Comparison of ENCODE assay signal across 27 mouse cellular contexts in the genomic region with DNA sequence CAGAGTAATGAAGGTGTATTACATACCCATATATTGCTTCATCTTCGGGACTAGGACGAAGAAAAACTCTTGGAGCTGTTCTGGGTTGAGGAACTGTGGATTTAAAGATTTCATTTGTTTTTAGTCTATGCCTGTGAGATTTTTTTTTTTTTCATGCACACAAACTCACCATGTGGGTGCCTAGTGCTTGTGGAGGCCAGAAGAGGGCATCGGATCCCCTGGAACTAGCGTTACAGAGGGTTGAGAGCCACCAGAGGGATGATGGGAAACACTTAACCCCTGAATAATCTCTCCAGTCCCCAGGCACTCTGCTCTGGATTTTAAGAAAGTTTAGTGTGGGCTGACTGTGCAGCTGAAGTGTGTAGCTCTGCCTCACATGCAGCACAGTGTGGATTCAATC.
A peak's percentile ranks its signal among the peaks of the same experiment; 100 is the strongest.
DNase-seq lines count a peak whose midpoint lies in the region; ATAC-seq and TF ChIP-seq lines count a peak whose summit lies in the region.
"Had no signal": no experiment of that assay in that cellular context is flagged by ENCODE, and none has a peak within 500 bp of the region (broad histone marks: within the 10 kb centered on the region; RNA-seq: fewer than 3 reads in every experiment).

No protein-coding gene starts in this region.

- no peak for ATAC-seq in hindbrain, postnatal 0 days
- no peak for ATAC-seq in hindbrain, embryonic 11.5 days (ENCODE audit: low FRiP score)
- ATAC-seq in lung, postnatal 0 days: no peak
- ATAC-seq: forebrain, embryonic 16.5 days; liver, postnatal 0 days had no signal

- H3K27ac ChIP-seq in hindbrain, postnatal 0 days: no peak overlapping the region
- H3K27ac ChIP-seq in hindbrain, embryonic 11.5 days (ENCODE audit: low read depth, low read length): no peak overlapping the region
- no peak overlapping the region for H3K27ac ChIP-seq in lung, postnatal 0 days (ENCODE audit: low read length)
- H3K27ac ChIP-seq in embryonic fibroblast, embryonic 13.5 days (ENCODE audit: insufficient read depth, low read length): no peak overlapping the region
- H3K27ac ChIP-seq: embryonic facial prominence, embryonic 10.5 days; forebrain, embryonic 10.5 days; heart, embryonic 13.5 days; hindbrain, embryonic 14.5 days; kidney, embryonic 15.5 days; limb, embryonic 12.5 days; neural tube, embryonic 13.5 days had no signal

- H3K9me3 ChIP-seq in hindbrain, postnatal 0 days (ENCODE audit: low read length): no peaks in the 10 kb centered on the region
- no peaks in the 10 kb centered on the region for H3K9me3 ChIP-seq in hindbrain, embryonic 11.5 days (ENCODE audit: control insufficient read depth, low read length)
- no peaks in the 10 kb centered on the region for H3K9me3 ChIP-seq in lung, postnatal 0 days (ENCODE audit: low read length)
- H3K9me3 ChIP-seq: embryonic facial prominence, embryonic 10.5 days; forebrain, embryonic 10.5 days; heart, embryonic 13.5 days; kidney, embryonic 15.5 days; limb, embryonic 12.5 days; neural tube, embryonic 13.5 days had no signal

- TF ChIP-seq EP300 in lung, postnatal 0 days (IDR thresholded peaks at IDR 0.05): no peak

- peaks cover 3% of the 10 kb centered on the region; the same call in 1 of the 2 replicates for H3K36me3 ChIP-seq in hindbrain, postnatal 0 days (ENCODE audit: insufficient read depth, low read length)
- H3K36me3 ChIP-seq in hindbrain, embryonic 11.5 days (ENCODE audit: control insufficient read depth, insufficient read depth, low read length): 0 out of 2 replicates have a peak, but pooled peaks cover 2% of the 10 kb centered on the region
- H3K36me3 ChIP-seq in lung, postnatal 0 days (ENCODE audit: insufficient read depth, low read length): peaks cover 28% of the 10 kb centered on the region; the same call in 1 of the 2 replicates

- H3K4me2 ChIP-seq in hindbrain, postnatal 0 days (ENCODE audit: low read depth, low read length): no peak overlapping the region
- no peak overlapping the region for H3K4me2 ChIP-seq in hindbrain, embryonic 11.5 days (replicated peaks; ENCODE audit: low read depth, low read length)
- H3K4me2 ChIP-seq in lung, postnatal 0 days (replicated peaks; ENCODE audit: low read depth, low read length): no peak overlapping the region
- H3K4me2 ChIP-seq: heart, embryonic 13.5 days; hindbrain, embryonic 14.5 days; kidney, embryonic 15.5 days; limb, embryonic 12.5 days; liver, embryonic 11.5 days; neural tube, embryonic 13.5 days had no signal

- H3K27me3 ChIP-seq in hindbrain, postnatal 0 days (ENCODE audit: insufficient read depth, low read length): no peaks in the 10 kb centered on the region
- no peaks in the 10 kb centered on the region for H3K27me3 ChIP-seq in hindbrain, embryonic 11.5 days (ENCODE audit: control insufficient read depth, insufficient read depth, low read length)
- H3K27me3 ChIP-seq in lung, postnatal 0 days (replicated peaks; ENCODE audit: insufficient read depth, low read length): no peaks in the 10 kb centered on the region
- H3K27me3 ChIP-seq: CH12.LX; heart, embryonic 13.5 days; kidney, embryonic 15.5 days; limb, embryonic 12.5 days; neural tube, embryonic 13.5 days had no signal

- no peaks in the 10 kb centered on the region for H3K4me1 ChIP-seq in hindbrain, postnatal 0 days (ENCODE audit: insufficient read depth, low read length)
- no peaks in the 10 kb centered on the region for H3K4me1 ChIP-seq in hindbrain, embryonic 11.5 days (replicated peaks; ENCODE audit: control insufficient read depth, insufficient read depth, low read length)
- no peaks in the 10 kb centered on the region; the same call in 1 of the 2 replicates for H3K4me1 ChIP-seq in lung, postnatal 0 days (ENCODE audit: insufficient read depth, low read depth, low read length)
- no peaks in the 10 kb centered on the region for H3K4me1 ChIP-seq in embryonic fibroblast, embryonic 13.5 days (ENCODE audit: control insufficient read depth, insufficient read depth, low read length)
- H3K4me1 ChIP-seq: embryonic facial prominence, embryonic 10.5 days; forebrain, embryonic 10.5 days; kidney, embryonic 15.5 days; limb, embryonic 12.5 days; neural tube, embryonic 13.5 days had no signal

- DNase-seq in hindbrain, postnatal 0 days (ENCODE audit: low spot score): no peak
- DNase-seq in hindbrain, embryonic 11.5 days (ENCODE audit: low spot score): no peak
- no peak for DNase-seq in lung, postnatal 0 days (ENCODE audit: low spot score)
- DNase-seq in lung, postnatal 4 days: no peak
- peak; percentile 21 for DNase-seq in ES-CJ7 (ENCODE audit: low read depth, low spot score)
- DNase-seq in urinary bladder, postnatal 4 days (ENCODE audit: low spot score in 2 of 2): no peak
- DNase-seq: adrenal gland, postnatal 14 days; B cell, adult 2 months; cerebellum, adult 8-10 months; cerebellum, postnatal 36 days; gastrocnemius, postnatal 14 days; heart, adult 11 months; heart, postnatal 36 days; liver, postnatal 0 days; midbrain, embryonic 14.5 days had no signal

- TF ChIP-seq CTCF in hindbrain, postnatal 0 days (IDR thresholded peaks at IDR 0.05; ENCODE audit: low read depth): peak; percentile 22; the same call in 1 of the 2 replicates
- peak; percentile 47 for TF ChIP-seq CTCF in lung, postnatal 0 days (IDR thresholded peaks at IDR 0.05)
- peak; percentile 11; the same call in 1 of the 2 replicates for TF ChIP-seq CTCF in embryonic fibroblast, embryonic 13.5 days (IDR thresholded peaks at IDR 0.05; ENCODE audit: borderline replicate concordance, insufficient read depth, low read length)

- H3K9ac ChIP-seq in hindbrain, postnatal 0 days (replicated peaks; ENCODE audit: low read length): no peak overlapping the region
- no peak overlapping the region for H3K9ac ChIP-seq in hindbrain, embryonic 11.5 days (ENCODE audit: low read depth, low read length)
- H3K9ac ChIP-seq in lung, postnatal 0 days (replicated peaks; ENCODE audit: low read depth): no peak overlapping the region
- H3K9ac ChIP-seq: heart, embryonic 13.5 days; hindbrain, embryonic 14.5 days; kidney, embryonic 15.5 days; limb, embryonic 12.5 days; liver, postnatal 0 days; neural tube, embryonic 13.5 days had no signal

- H3K4me3 ChIP-seq in hindbrain, postnatal 0 days (ENCODE audit: low read length): no peak overlapping the region
- no peak overlapping the region for H3K4me3 ChIP-seq in hindbrain, embryonic 11.5 days (ENCODE audit: low read depth, low read length)
- H3K4me3 ChIP-seq in lung, postnatal 0 days (ENCODE audit: low read depth, low read length): no peak overlapping the region
- H3K4me3 ChIP-seq in embryonic fibroblast, embryonic 13.5 days (ENCODE audit: insufficient read depth, low read length): no peak overlapping the region
- H3K4me3 ChIP-seq: embryonic facial prominence, embryonic 10.5 days; forebrain, embryonic 10.5 days; heart, embryonic 13.5 days; kidney, embryonic 15.5 days; limb, embryonic 12.5 days; myocyte; neural tube, embryonic 13.5 days had no signal

- 78% methylated on average over 4 of the region's 4 CpGs for WGBS in hindbrain, postnatal 0 days
- 89% methylated on average over 4 of the region's 4 CpGs for WGBS in hindbrain, embryonic 11.5 days
- WGBS in lung, postnatal 0 days: 63% methylated on average over 4 of the region's 4 CpGs

- no peak for TF ChIP-seq POLR2A in embryonic fibroblast, embryonic 13.5 days (IDR thresholded peaks at IDR 0.05; ENCODE audit: low read depth, low read length)
